Mouse (Mus musculus) liver, embryonic 14.5 days (tissue): Measurements from ENCODE around the gene Gc. TPM values are rescaled to one million over a fixed set of nuclear protein-coding genes. Genes with fewer than 3 reads are reported as not detected.

Experiments used
- ATAC-seq: fragments of 200-750 bp; cut with Nextera tagmentation; 2 replicates; pipeline ENCODE4 v1.8.0; 2017; ENCODE audit warnings: moderate number of reproducible peaks, mild to moderate bottlenecking, moderate library complexity; ENCODE audit not compliant: insufficient read depth
- DNase-seq, 3 experiments: peaks; one replicate each; pipeline ENCODE4 v3.0.0-alpha.2; 2012 to 2013; ENCODE audit warnings: low read depth in 3 of 3, low spot score in 3 of 3
- H3K27ac ChIP-seq: fragments of 300-500 bp; sonication (generic); 2 replicates; pipeline ENCODE4 v1.5.1; 2014; ENCODE audit warnings: moderate library complexity, mild to moderate bottlenecking, control low read depth, inconsistent platforms
- H3K27me3 ChIP-seq: fragments of 300-500 bp; sonication (generic); 2 replicates; pipeline ENCODE4 v1.6.1; 2014; ENCODE audit warnings: mild to moderate bottlenecking, low read length, moderate library complexity; ENCODE audit not compliant: control insufficient read depth, insufficient read depth
- H3K36me3 ChIP-seq: fragments of 300-500 bp; sonication (generic); replicated peaks from 2 replicates; pipeline ENCODE4 v1.6.1; 2014; ENCODE audit warnings: low read depth; ENCODE audit not compliant: control insufficient read depth, insufficient read depth
- H3K4me1 ChIP-seq, 2 experiments: fragments of 200-500 bp in 1 of 2; fragments of 300-500 bp in 1 of 2; sonication (generic) in 1 of 2; replicated peaks; 2 replicates each; pipeline ENCODE4 v1.6.1; 2012 to 2014; ENCODE audit warnings: antibody characterized with exemption in 1 of 2, inconsistent platforms in 1 of 2, low read length in 1 of 2; ENCODE audit not compliant: control insufficient read depth in 2 of 2, insufficient read depth in 2 of 2
- H3K4me2 ChIP-seq: fragments of 300-500 bp; sonication (generic); 2 replicates; pipeline ENCODE4 v1.6.1; 2014; ENCODE audit warnings: low read depth, mild to moderate bottlenecking, control low read depth, moderate library complexity
- H3K4me3 ChIP-seq, 2 experiments: fragments of 200-500 bp in 1 of 2; fragments of 300-500 bp in 1 of 2; sonication (generic) in 1 of 2; 2 replicates each; pipeline ENCODE4 v1.5.1; 2012 to 2014; ENCODE audit warnings: low read depth in 2 of 2, low read length in 2 of 2, mild to moderate bottlenecking in 2 of 2, control low read depth in 1 of 2, inconsistent platforms in 1 of 2, moderate library complexity in 1 of 2; ENCODE audit not compliant: insufficient read depth in 1 of 2
- H3K9ac ChIP-seq: fragments of 300-500 bp; sonication (generic); replicated peaks from 2 replicates; pipeline ENCODE4 v1.6.1; 2014; ENCODE audit warnings: mild to moderate bottlenecking, control low read depth, moderate library complexity
- H3K9me3 ChIP-seq: fragments of 300-500 bp; sonication (generic); 2 replicates; pipeline ENCODE4 v1.6.1; 2016; ENCODE audit warnings: low read length, mixed read lengths; ENCODE audit not compliant: control insufficient read depth
- CTCF ChIP-seq: IDR thresholded peaks from 2 replicates; pipeline ENCODE4 v1.5.1; 2016; ENCODE audit warnings: antibody characterized with exemption, low read depth, control low read depth
- EP300 ChIP-seq: IDR thresholded peaks from 2 replicates; pipeline ENCODE4 v1.6.1; 2016; ENCODE audit warnings: antibody characterized with exemption, low read depth
- WGBS: fragments of 180-500 bp; shearing (Covaris S2); extraction: QIAGEN DNeasy Blood & Tissue Kit; methylation state at CpG from one replicate; pipeline ENCODE4 v1.1.7; 2014; ENCODE audit not compliant: insufficient replicate concordance; 5-methylcytosine and 5-hydroxymethylcytosine counted together
- polyA plus RNA-seq, 2 experiments: library from polyadenylated mRNA; depleted of rRNA in 1 of 2; stranded (reverse) in 1 of 2; unstranded in 1 of 2; fragments of >200 nt; fragmentation: Nextera tagmentation in 1 of 2; extraction: Ambion mirVana in 1 of 2; gene quantifications; 2 replicates each; pipeline versions ENCODE4 v1.2.1 to v1.2.3; 2012 to 2014

The Gc gene
- polyA plus RNA-seq, 2 experiments: 236 to 245 TPM

- no peak overlapping the region for H3K27ac ChIP-seq
- H3K4me1 ChIP-seq: no peaks in the 10 kb centered on the region
- H3K27me3 ChIP-seq: no peaks in the 10 kb centered on the region
- 41% methylated on average over 8 of the region's 8 CpGs for WGBS
- H3K4me3 ChIP-seq: peak overlapping the region in 1 of 2 experiments; percentile 28; a peak in 2 of 4 replicates
- no peak overlapping the region for H3K9ac ChIP-seq
- H3K9me3 ChIP-seq: no peaks in the 10 kb centered on the region
- no peaks in the 10 kb centered on the region for H3K36me3 ChIP-seq
- peak; percentile 85 for TF ChIP-seq CTCF
- no peak for TF ChIP-seq EP300
- no peak for ATAC-seq
- H3K4me2 ChIP-seq: peak overlapping the region; percentile 45
- no peak for DNase-seq
Observed at GRCm38 (mm10) chr5:89455526-89455925, 2.2 kb downstream of the Gc start.

DNA sequence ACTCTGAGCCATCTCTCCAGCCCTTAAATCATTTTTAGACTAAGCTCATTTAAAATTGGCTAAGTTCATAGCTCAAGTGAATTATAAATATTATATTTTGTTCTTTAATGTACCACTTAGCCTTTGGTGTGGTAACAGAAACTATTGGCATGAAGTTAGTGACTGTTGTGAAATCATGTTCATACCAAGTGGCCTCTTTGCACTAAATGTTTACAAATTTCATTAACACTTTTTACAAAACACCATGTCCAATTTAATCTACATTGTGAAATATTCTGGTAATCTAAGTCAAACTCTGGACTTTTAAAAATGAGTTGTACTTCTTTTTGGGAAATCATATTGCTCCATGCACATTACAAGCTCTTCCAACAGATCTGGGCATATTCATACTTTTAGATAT is 6.9 kb downstream of the Gc start:
- Histone ChIP-seq H3K4me1 (no peaks in the 10 kb centered on the region), H3K27me3 (no peaks in the 10 kb centered on the region), H3K9ac (no peak overlapping the region), H3K27ac (no peak overlapping the region), H3K4me2 (no peak overlapping the region), H3K36me3 (no peaks in the 10 kb centered on the region), H3K4me3 (no peak overlapping the region), H3K9me3 (no peaks in the 10 kb centered on the region)
- ATAC-seq: no peak
- TF ChIP-seq EP300 (no peak), CTCF (no peak)
- no peak for DNase-seq

GRCm38 (mm10) chr5:89449325-89449724 is 8.4 kb downstream of the Gc start:
- H3K36me3 ChIP-seq: no peaks in the 10 kb centered on the region
- ATAC-seq (no peak), DNase-seq (no peak)
- WGBS: 70% methylated on average over 9 of the region's 9 CpGs
- H3K4me3 ChIP-seq: no peak overlapping the region
- no peak overlapping the region for H3K27ac ChIP-seq
- H3K4me1 ChIP-seq: no peaks in the 10 kb centered on the region
- TF ChIP-seq CTCF (no peak), EP300 (no peak)
- no peaks in the 10 kb centered on the region for H3K9me3 ChIP-seq
- H3K27me3 ChIP-seq: no peaks in the 10 kb centered on the region
- no peak overlapping the region for H3K9ac ChIP-seq
- no peak overlapping the region for H3K4me2 ChIP-seq

DNA sequence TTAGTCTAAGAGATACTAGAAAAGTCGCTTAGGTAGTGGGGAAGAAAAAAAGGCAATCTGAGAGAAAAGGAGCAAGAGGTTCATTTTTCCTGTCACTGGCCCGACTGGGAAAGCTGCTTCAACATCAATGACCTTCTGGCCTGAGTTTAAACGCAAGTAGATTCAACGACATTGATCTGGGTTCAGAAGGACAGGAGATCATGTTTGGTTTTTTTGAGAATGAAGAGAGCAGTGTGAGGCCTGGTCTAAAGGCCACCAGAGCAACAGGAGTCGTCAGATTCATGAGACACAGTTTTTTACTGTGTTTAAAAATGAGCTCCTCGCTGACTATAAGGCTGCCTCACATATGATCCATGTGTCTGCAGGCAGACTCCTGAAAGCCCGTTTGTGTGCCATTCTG is 9.7 kb downstream of the Gc start:
- ATAC-seq: no peak
- 43% methylated on average over 7 of the region's 7 CpGs for WGBS
- H3K9ac ChIP-seq: no peak overlapping the region
- H3K9me3 ChIP-seq: no peaks in the 10 kb centered on the region
- no peaks in the 10 kb centered on the region for H3K27me3 ChIP-seq
- no peaks in the 10 kb centered on the region for H3K4me1 ChIP-seq
- no peak overlapping the region for H3K27ac ChIP-seq
- H3K4me2 ChIP-seq: no peak overlapping the region
- H3K4me3 ChIP-seq: no peak overlapping the region
- no peak for DNase-seq
- no peak for TF ChIP-seq EP300
- TF ChIP-seq CTCF: no peak
- no peaks in the 10 kb centered on the region for H3K36me3 ChIP-seq

- Histone ChIP-seq H3K36me3 (no peaks in the 10 kb centered on the region), H3K4me2 (no peak overlapping the region), H3K9ac (no peak overlapping the region), H3K4me1 (no peaks in the 10 kb centered on the region), H3K9me3 (no peaks in the 10 kb centered on the region), H3K27ac (no peak overlapping the region), H3K27me3 (no peaks in the 10 kb centered on the region), H3K4me3 (no peak overlapping the region)
- 72% methylated on average over 4 of the region's 4 CpGs for WGBS
- ATAC-seq (no peak), DNase-seq (no peak)
- TF ChIP-seq CTCF (no peak; the same call in 1 of the 2 replicates), EP300 (no peak)
Observed at GRCm38 (mm10) chr5:89444360-89444759, 13.3 kb downstream of the Gc start.

DNA sequence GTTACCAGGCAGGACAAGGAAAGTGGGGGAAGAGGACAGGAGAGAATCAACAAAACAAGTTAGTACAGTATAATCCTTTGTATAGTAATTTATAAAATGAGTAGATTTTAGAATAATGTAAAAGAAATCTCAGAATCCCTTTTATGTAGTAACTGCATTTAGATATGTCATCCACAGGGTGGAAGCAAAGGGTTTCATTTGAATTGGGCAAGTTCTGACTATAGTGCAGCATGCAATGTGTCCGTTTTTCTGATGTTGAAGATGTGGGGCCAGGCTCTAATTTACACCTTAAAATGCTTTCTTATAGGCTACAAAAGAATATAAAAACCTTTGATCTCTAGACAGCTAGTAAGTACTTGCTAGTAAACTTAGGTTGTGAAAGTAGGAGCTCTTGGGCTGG is 46.2 kb downstream of the Gc start:
- TF ChIP-seq EP300: no peak
- no peak for TF ChIP-seq CTCF
- H3K4me2 ChIP-seq: no peak overlapping the region
- H3K4me3 ChIP-seq: no peak overlapping the region
- no peaks in the 10 kb centered on the region for H3K27me3 ChIP-seq
- no peaks in the 10 kb centered on the region for H3K9me3 ChIP-seq
- no peak overlapping the region for H3K9ac ChIP-seq
- no peak overlapping the region for H3K27ac ChIP-seq
- 32% methylated on average over 1 of the region's 1 CpGs for WGBS
- ATAC-seq (no peak), DNase-seq (no peak)
- H3K36me3 ChIP-seq: no peaks in the 10 kb centered on the region
- no peaks in the 10 kb centered on the region for H3K4me1 ChIP-seq
